Mouse (Mus musculus) C2C12 (cell line): ENCODE results near the gene Dner.

ENCODE experiments used
- CTCF ChIP-seq: IDR thresholded peaks from one replicate; pipeline ENCODE4 v1.5.1; 2011; ENCODE audit not compliant: control insufficient read depth, insufficient read depth, insufficient read length
- MYOD1 ChIP-seq: IDR thresholded peaks from one replicate; pipeline ENCODE4 v1.6.1; 2011; ENCODE audit warnings: low read depth; ENCODE audit not compliant: control insufficient read depth, insufficient read length
- MYOG ChIP-seq: IDR thresholded peaks from one replicate; pipeline ENCODE4 v1.6.1; 2011; ENCODE audit not compliant: control insufficient read depth, insufficient read length; ENCODE audit errors: extremely low read depth

DNA sequence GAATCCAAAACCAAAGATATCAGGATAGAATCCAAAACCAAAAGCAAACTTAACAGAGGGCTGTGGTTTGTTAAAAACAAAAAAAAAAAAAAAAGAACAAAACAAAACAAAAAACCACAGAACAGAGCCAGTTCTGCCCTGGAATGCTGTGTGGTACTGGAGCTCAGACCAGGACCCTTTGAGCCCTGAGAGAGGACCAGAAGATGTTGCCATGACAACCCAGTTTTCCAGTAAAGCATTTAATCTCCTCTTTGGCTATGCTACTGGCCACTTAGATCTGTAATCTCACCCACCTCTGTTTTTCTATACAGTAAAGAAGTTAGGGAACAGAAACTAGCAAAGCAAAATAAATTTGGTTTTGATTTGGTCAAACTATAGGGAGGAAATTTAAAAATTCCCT, 79.9 kb downstream of the Dner start:
- TF ChIP-seq CTCF (no peak), MYOD1 (no peak), MYOG (no peak)
